Mouse (Mus musculus) heart, embryonic 15.5 days (tissue): ENCODE results near the gene Rassf2. TPM values are rescaled to one million over a fixed set of nuclear protein-coding genes. Genes with fewer than 3 reads are reported as not detected.
A peak's percentile ranks its signal among the peaks of the same experiment; 100 is the strongest.

ENCODE experiments used
- ATAC-seq: fragments of 200-750 bp; cut with Nextera tagmentation; replicated peaks from 2 replicates; pipeline ENCODE4 v1.8.0; 2017; ENCODE audit warnings: low read depth, moderate TSS enrichment; ENCODE audit not compliant: insufficient number of reproducible peaks, insufficient read depth, low FRiP score
- H3K27ac ChIP-seq: fragments of 300-500 bp; sonication (generic); 2 replicates; pipeline ENCODE4 v1.5.1; 2015; ENCODE audit warnings: mild to moderate bottlenecking, inconsistent platforms
- H3K27me3 ChIP-seq: fragments of 300-500 bp; sonication (generic); 2 replicates; pipeline ENCODE4 v1.6.1; 2015; ENCODE audit warnings: inconsistent platforms
- H3K36me3 ChIP-seq: fragments of 300-500 bp; sonication (generic); 2 replicates; pipeline ENCODE4 v1.6.1; 2015; ENCODE audit warnings: mild to moderate bottlenecking, inconsistent platforms
- H3K4me1 ChIP-seq: fragments of 300-500 bp; sonication (generic); replicated peaks from 2 replicates; pipeline ENCODE4 v1.6.1; 2015; ENCODE audit warnings: inconsistent platforms
- H3K4me2 ChIP-seq: fragments of 300-500 bp; sonication (generic); 2 replicates; pipeline ENCODE4 v1.6.1; 2015; ENCODE audit warnings: inconsistent platforms, mild to moderate bottlenecking, moderate library complexity
- H3K4me3 ChIP-seq: fragments of 300-500 bp; sonication (generic); 2 replicates; pipeline ENCODE4 v1.5.1; 2015; ENCODE audit warnings: mild to moderate bottlenecking, inconsistent platforms
- H3K9ac ChIP-seq: fragments of 300-500 bp; sonication (generic); 2 replicates; pipeline ENCODE4 v1.6.1; 2015; ENCODE audit warnings: mild to moderate bottlenecking, inconsistent platforms
- H3K9me3 ChIP-seq: fragments of 300-500 bp; sonication (generic); replicated peaks from 2 replicates; pipeline ENCODE4 v1.6.1; 2016; ENCODE audit warnings: inconsistent platforms
- WGBS: fragments of 180-500 bp; shearing (Covaris S2); methylation state at CpG from one replicate; pipeline ENCODE4 v1.1.7; 2015; ENCODE audit warnings: mixed read lengths; 5-methylcytosine and 5-hydroxymethylcytosine counted together
- polyA plus RNA-seq: library from polyadenylated mRNA; unstranded; fragments of >200 nt; fragmentation: Nextera tagmentation; extraction: Ambion mirVana; gene quantifications from 2 replicates; pipeline ENCODE4 v1.2.1, GENCODE M21; 2015

Rassf2 gene
- polyA plus RNA-seq, 1 experiment from 2014 or later = 9.2 TPM

DNA sequence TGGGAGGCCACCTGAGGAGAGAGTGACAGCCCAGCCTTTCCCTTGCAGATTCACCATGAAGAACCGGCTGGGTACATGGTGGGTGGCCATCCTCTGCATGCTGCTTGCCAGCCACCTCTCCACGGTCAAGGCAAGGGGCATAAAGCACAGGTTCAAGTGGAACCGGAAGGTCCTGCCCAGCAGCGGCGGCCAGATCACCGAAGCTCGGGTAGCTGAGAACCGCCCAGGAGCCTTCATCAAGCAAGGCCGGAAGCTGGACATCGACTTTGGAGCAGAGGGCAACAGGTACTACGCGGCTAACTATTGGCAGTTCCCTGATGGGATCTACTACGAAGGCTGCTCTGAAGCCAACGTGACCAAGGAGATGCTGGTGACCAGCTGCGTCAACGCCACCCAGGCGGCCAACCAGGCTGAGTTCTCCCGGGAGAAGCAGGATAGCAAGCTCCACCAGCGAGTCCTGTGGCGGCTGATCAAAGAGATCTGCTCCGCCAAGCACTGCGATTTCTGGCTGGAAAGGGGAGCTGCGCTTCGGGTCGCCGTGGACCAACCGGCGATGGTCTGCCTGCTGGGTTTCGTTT, 77.0 kb downstream of the Rassf2 start:
- no peak for ATAC-seq
- H3K4me1 ChIP-seq = peaks cover 34% of the 10 kb centered on the region
- no peaks in the 10 kb centered on the region for H3K36me3 ChIP-seq
- H3K27ac ChIP-seq = no peak overlapping the region
- H3K9ac ChIP-seq = peak overlapping the region; percentile 23; the same call in 1 of the 2 replicates
- peak overlapping the region; percentile 31 for H3K4me3 ChIP-seq
- H3K9me3 ChIP-seq = no peaks in the 10 kb centered on the region
- H3K27me3 ChIP-seq = peaks cover 17% of the 10 kb centered on the region; the same call in 1 of the 2 replicates
- H3K4me2 ChIP-seq = peak overlapping the region; percentile 60
- WGBS = 16% methylated on average over 29 of the region's 29 CpGs

DNA sequence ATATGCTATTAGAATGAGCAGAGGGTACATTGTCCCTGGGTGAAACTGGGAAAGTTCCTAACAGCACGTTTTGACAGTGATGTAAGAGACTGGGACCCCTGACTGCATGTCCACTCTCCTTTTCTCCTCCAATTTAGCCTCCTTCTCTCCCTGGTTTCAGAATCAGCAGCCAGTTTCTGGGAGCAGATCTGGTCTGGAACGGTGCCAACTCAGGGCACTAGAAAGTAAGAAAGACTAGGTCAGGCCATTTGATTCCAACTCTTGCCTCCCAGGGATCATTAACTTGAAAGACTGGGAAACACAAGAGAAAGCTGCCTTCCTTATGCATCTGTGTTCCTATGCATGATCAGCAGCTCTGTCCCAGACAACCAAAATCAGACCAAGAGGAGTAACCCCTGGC, 77.6 kb downstream of the Rassf2 start:
- Histone ChIP-seq H3K4me3 (peak overlapping the region; percentile 31; the same call in 1 of the 2 replicates), H3K9ac (no peak overlapping the region), H3K27ac (no peak overlapping the region), H3K27me3 (peaks cover 17% of the 10 kb centered on the region; the same call in 1 of the 2 replicates), H3K4me2 (peak overlapping the region; percentile 60), H3K4me1 (peaks cover 34% of the 10 kb centered on the region), H3K36me3 (no peaks in the 10 kb centered on the region), H3K9me3 (no peaks in the 10 kb centered on the region)
- ATAC-seq = no peak
- 41% methylated on average over 2 of the region's 2 CpGs for WGBS

DNA sequence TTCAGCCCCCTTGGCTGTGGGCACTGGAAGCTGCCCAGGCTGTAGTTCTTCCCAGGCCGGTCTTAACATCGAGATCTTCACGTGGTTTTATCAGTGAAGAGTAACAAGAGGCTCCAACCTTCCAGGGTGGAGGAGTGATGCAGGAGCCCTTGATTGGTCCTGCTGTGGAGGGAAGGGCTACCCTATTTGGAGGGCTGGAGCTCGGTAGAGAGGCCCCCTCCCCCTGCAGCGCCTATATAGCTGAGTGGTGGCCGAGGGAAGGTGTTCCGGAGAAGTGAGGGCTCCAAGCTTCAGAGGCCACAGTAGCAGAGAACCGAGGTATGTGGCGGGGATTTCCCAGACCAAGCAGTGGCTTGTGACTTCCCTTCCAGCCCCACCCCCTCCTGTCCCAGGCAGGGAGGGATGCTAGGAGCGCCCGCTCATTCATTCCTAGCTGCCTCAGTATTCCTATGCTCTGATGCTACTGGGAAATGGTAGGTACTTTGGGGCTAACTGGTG, 79.4 kb downstream of the Rassf2 start, which contains the start of gene Prnd:
TSS of gene Prnd (plus strand) at position 264 of the 498 bp plus-strand sequence.
- Histone ChIP-seq H3K27me3 (peaks cover 17% of the 10 kb centered on the region; the same call in 1 of the 2 replicates), H3K4me3 (0 out of 2 replicates have a peak within 1 kb of the TSS, but pooled peaks have one; percentile 3), H3K36me3 (no peaks in the 10 kb centered on the region), H3K9me3 (no peaks in the 10 kb centered on the region), H3K27ac (0 out of 2 replicates have a peak within 1 kb of the TSS, but pooled peaks have one; percentile 26), H3K9ac (no peak within 1 kb of the TSS), H3K4me1 (peaks cover 34% of the 10 kb centered on the region), H3K4me2 (peak within 1 kb of the TSS; percentile 4; the same call in 1 of the 2 replicates)
- ATAC-seq = no peak; the same call in 1 of the 2 replicates
- WGBS = 8% methylated on average over 11 of the region's 11 CpGs

DNA sequence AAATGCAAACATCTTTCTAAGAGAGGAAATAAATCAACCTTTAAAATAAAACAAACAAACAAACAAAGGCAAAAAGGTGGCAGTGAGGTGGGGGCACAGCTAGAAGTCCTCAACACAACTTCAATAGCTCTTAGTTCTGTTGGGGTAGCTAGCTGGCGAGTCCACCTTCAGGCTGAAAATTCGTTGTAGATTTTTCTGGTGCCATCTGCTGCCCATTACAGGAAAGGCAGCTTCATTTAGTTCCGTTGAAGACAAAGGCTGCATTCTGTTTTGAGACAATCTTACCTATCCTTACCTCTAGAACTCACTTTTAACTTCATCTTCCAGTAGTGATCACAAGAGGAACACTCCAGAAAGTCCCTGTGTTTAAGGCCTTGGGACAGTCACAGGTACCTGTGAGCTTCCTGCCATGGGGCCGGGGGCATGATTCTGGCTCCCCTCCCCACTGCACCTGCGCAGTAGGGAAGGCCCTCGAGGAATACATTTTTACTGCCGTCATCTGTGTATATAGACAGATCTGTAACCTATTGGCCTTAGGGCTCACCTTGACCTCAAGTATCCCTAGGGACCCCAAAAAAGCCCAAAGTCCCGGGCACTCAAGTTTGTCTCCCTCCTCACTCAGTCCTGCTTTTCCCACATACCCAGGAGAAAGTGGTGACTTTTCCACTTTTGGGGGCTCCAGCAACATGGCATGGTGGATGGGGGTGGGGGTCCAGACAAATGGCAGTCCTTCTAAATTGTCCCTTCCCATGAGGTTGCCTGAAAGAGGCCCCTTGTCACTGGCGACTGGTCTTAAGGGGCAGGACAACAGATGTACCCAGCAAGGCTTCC, 80.1 kb downstream of the Rassf2 start:
- Histone ChIP-seq H3K27me3 (peaks cover 17% of the 10 kb centered on the region; the same call in 1 of the 2 replicates), H3K9ac (no peak overlapping the region), H3K4me2 (peak overlapping the region; percentile 4; the same call in 1 of the 2 replicates), H3K9me3 (no peaks in the 10 kb centered on the region), H3K4me1 (peaks cover 34% of the 10 kb centered on the region), H3K4me3 (no peak overlapping the region), H3K27ac (0 out of 2 replicates have a peak overlapping the region, but pooled peaks have one; percentile 26), H3K36me3 (no peaks in the 10 kb centered on the region)
- ATAC-seq = no peak; the same call in 1 of the 2 replicates
- 45% methylated on average over 9 of the region's 9 CpGs for WGBS

DNA sequence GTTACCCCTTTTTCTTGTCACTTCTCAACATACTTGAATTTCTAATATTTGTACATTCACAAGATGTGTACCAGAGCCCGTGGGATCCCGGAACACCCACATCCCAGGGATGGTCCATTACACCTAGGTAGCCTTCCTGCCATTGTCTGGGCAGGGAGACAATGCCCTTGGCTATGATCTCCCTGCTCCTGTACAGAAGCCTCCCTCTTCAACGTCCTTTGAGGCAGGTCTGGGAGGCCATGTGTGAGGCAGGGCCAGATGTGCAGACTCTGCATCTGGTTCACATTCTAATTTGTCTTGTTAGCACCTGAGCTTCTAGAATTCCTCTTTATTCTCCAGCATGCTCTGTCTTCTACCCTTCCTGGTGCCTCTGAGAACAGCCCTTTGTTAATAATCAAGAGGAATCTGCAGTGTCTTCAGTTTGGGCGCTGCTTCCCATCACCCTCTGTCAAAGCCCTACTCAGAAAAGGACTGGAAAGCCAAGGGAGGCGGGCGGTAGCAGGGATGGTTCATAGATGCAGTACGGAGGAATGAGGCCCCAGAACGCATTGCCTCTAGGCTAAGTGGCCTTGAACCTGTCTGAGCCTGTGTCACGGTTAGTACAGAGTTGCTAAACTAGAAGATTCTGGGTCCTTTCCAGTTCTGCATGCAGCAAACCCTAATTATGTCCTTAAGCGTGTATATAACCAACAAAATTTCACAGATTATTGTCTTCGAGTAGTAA, 81.0 kb downstream of the Rassf2 start:
- H3K36me3 ChIP-seq = no peaks in the 10 kb centered on the region
- no peak overlapping the region for H3K9ac ChIP-seq
- H3K4me3 ChIP-seq = no peak overlapping the region
- H3K27ac ChIP-seq = no peak overlapping the region
- ATAC-seq = no peak
- H3K4me2 ChIP-seq = no peak overlapping the region
- no peaks in the 10 kb centered on the region for H3K9me3 ChIP-seq
- H3K4me1 ChIP-seq = peaks cover 32% of the 10 kb centered on the region
- peaks cover 14% of the 10 kb centered on the region; the same call in 1 of the 2 replicates for H3K27me3 ChIP-seq
- WGBS = 65% methylated on average over 11 of the region's 11 CpGs

DNA sequence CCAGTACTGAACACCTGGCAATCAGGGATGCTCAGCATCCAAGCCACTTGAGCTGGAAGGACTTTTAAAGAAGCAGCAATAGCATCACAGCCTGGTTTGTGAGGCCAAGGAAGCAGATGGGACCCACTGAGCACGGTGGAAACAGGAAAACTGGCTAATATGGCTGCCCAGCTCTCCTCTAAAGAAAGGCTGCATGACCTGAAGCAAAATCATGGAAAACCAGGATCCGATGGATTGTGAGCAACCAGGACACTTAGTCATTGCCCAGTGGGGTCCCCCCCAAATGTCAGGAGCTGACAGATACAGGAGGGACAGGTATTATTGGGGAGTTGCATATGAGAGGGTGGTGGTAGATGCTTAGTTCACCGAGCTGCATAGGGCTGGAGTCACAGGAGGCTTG, 81.9 kb downstream of the Rassf2 start:
- Histone ChIP-seq H3K4me3 (no peak overlapping the region), H3K36me3 (no peaks in the 10 kb centered on the region), H3K9ac (no peak overlapping the region), H3K9me3 (no peaks in the 10 kb centered on the region), H3K4me2 (no peak overlapping the region), H3K4me1 (peaks cover 25% of the 10 kb centered on the region), H3K27me3 (peaks cover 9% of the 10 kb centered on the region; the same call in 1 of the 2 replicates), H3K27ac (no peak overlapping the region)
- no peak for ATAC-seq
- 78% methylated on average over 3 of the region's 3 CpGs for WGBS

DNA sequence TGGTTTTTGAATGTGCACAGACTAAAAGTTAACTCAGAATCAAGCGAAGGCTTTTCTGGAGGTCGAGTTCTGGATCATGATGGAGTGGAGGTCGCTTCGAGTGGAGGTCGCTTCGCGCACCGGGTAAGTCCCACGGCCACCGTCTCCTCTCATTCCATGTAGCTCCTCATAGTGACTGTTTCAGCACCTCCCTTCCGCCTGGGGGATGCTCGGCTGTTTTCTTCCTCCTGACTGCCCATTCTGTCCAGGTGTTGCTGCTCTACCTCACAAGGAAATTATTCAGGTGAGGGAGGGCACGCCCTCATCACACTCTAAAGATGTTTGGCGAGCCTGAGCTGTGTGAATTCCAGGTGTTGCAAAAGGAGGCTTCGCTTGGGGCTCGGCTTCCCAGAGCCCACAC, 83.7 kb downstream of the Rassf2 start:
- Histone ChIP-seq H3K4me3 (no peak overlapping the region), H3K9ac (no peak overlapping the region), H3K4me2 (no peak overlapping the region), H3K4me1 (peaks cover 16% of the 10 kb centered on the region), H3K36me3 (no peaks in the 10 kb centered on the region), H3K27ac (no peak overlapping the region), H3K27me3 (no peaks in the 10 kb centered on the region), H3K9me3 (no peaks in the 10 kb centered on the region)
- 87% methylated on average over 16 of the region's 16 CpGs for WGBS
- no peak for ATAC-seq

DNA sequence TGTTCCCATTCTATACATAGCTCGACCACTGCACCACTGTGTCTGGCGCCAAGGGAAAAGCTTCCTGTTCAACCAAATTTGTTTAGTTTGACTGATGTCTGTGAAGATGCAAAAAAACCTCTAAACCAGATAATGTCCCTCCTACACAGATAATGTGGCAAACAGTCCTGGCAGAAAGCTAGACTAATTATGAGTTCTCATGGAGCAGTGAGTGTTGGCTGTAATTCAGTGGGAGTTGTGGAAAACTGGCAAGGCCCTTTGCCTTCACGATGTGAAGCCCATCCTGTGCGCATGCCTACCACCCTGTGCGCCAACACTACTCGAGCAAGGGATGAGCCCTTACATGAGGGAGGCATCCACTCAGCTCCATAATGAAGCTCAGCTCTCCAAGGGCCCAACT, 84.3 kb downstream of the Rassf2 start:
- H3K4me2 ChIP-seq = no peak overlapping the region
- H3K4me1 ChIP-seq = peaks cover 16% of the 10 kb centered on the region
- no peak for ATAC-seq
- no peaks in the 10 kb centered on the region for H3K27me3 ChIP-seq
- no peak overlapping the region for H3K4me3 ChIP-seq
- H3K9me3 ChIP-seq = no peaks in the 10 kb centered on the region
- no peaks in the 10 kb centered on the region for H3K36me3 ChIP-seq
- WGBS = 74% methylated on average over 6 of the region's 6 CpGs
- H3K9ac ChIP-seq = no peak overlapping the region
- H3K27ac ChIP-seq = no peak overlapping the region

DNA sequence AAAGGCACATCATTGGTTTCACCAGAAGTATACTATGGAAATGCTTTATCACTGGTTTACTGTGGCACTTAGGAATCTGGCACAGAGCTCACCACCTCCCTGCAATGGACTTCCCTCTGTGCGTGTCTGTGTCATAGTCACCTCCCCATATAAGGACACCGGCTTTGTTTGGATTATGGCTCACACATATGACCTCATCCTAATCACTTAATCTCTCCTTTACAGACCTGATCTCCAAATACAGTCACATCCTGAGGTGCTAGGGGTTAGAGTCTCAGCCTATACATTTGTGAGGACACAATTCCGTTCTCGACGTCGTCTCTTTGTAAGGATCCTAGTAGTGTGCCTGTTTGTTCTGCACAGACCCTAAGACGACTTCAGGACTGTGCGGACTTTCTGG, 84.8 kb downstream of the Rassf2 start:
- Histone ChIP-seq H3K27ac (peak overlapping the region; percentile 16; the same call in 1 of the 2 replicates), H3K9ac (no peak overlapping the region), H3K9me3 (no peaks in the 10 kb centered on the region), H3K27me3 (no peaks in the 10 kb centered on the region), H3K4me2 (no peak overlapping the region), H3K4me1 (peaks cover 10% of the 10 kb centered on the region), H3K36me3 (no peaks in the 10 kb centered on the region), H3K4me3 (no peak overlapping the region)
- WGBS = 57% methylated on average over 8 of the region's 8 CpGs
- ATAC-seq = peak; percentile 68

DNA sequence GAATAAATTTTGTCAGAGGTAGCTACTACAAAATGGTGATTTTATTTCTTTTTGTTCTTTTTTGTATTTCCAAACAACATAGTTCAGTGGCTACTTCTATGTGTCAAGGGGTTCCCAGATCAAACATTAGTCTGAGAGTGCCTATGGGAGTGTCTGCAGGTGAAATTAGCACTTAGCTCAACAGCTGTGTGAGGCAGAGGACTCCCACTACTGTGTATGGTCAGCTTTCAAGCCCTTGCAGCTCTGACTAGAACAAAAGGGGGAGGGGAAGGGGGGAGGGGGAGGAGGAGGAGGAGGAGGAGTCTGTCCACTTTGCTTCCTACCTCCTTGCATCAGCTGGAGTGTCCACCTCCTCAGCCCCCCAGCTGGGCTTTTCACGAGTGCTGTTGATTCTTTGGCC, 85.7 kb downstream of the Rassf2 start:
- Histone ChIP-seq H3K27ac (no peak overlapping the region), H3K36me3 (no peaks in the 10 kb centered on the region), H3K4me3 (no peak overlapping the region), H3K9ac (no peak overlapping the region), H3K9me3 (no peaks in the 10 kb centered on the region), H3K4me2 (no peak overlapping the region), H3K27me3 (no peaks in the 10 kb centered on the region), H3K4me1 (peaks cover 7% of the 10 kb centered on the region; the same call in 1 of the 2 replicates)
- WGBS = 44% methylated on average over 1 of the region's 1 CpGs
- no peak for ATAC-seq

DNA sequence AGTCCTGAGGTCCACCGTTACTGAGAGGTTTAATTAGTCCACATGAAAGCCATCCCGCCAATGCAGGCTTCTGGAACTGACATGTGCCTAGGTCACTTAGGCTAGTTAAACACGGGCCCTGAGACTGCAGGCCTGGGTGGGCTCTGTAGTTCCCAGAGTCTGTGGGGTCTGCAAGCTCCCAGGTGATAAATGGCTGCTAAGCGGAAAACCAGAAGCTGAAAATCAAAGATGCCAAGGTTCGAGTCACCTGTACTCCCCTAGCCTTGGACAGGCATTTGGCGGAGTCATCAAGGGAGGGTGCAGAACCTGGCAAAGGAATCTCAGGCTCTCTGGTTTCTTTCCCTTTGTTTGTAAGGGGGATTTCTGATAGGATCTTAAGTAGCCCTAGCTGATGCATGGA, 88.6 kb downstream of the Rassf2 start:
- no peak overlapping the region for H3K27ac ChIP-seq
- no peaks in the 10 kb centered on the region for H3K9me3 ChIP-seq
- H3K4me2 ChIP-seq = no peak overlapping the region
- no peaks in the 10 kb centered on the region for H3K27me3 ChIP-seq
- no peak overlapping the region for H3K9ac ChIP-seq
- H3K4me3 ChIP-seq = no peak overlapping the region
- H3K4me1 ChIP-seq = peaks cover 7% of the 10 kb centered on the region; the same call in 1 of the 2 replicates
- WGBS = 84% methylated on average over 6 of the region's 6 CpGs
- peaks cover 8% of the 10 kb centered on the region; the same call in 1 of the 2 replicates for H3K36me3 ChIP-seq
- ATAC-seq = no peak
